Mouse (Mus musculus) megakaryocyte progenitor cell, adult 5-6 weeks (primary cell): ENCODE data around the gene Top2a. TPM values are rescaled to one million over a fixed set of nuclear protein-coding genes. Genes with fewer than 3 reads are reported as not detected.

ENCODE experiments used
- ATAC-seq: replicated peaks from 2 replicates; pipeline ENCODE4 v1.8.0; 2016; ENCODE audit warnings: mild to moderate bottlenecking, moderate TSS enrichment, inconsistent platforms; ENCODE audit not compliant: poor library complexity
- total RNA-seq, 2 experiments: library from RNA; stranded (forward) in 1 of 2; stranded (reverse) in 1 of 2; fragments of 157-497, 149-512 nt in 1 of 2; fragments of 200-1000 nt in 1 of 2; gene quantifications; 2 replicates each; pipeline versions ENCODE4 v1.2.3 to v1.2.4; 2015 to 2017

The Top2a gene
- total RNA-seq (2015) (284 and 285 TPM in 2 replicates), total RNA-seq (2017) (584 and 646 TPM in 2 replicates)

- ATAC-seq: peak; percentile 92
Measured at GRCm38 (mm10) chr11:99023500-99024467, at the start of gene Top2a. Top2a (minus strand) TSS chr11:99024189.

- ATAC-seq: peak; percentile 57
Measured at GRCm38 (mm10) chr11:99073781-99074180, 49.8 kb upstream of the Top2a start.

- no peak for ATAC-seq
Measured at GRCm38 (mm10) chr11:99071866-99072265, 47.9 kb upstream of the Top2a start.

GRCm38 (mm10) chr11:99068455-99068854 is 44.5 kb upstream of the Top2a start:
- ATAC-seq: peak; percentile 45

GRCm38 (mm10) chr11:99067591-99067990 is 43.6 kb upstream of the Top2a start:
- no peak for ATAC-seq

GRCm38 (mm10) chr11:99065979-99066378 is 42.0 kb upstream of the Top2a start:
- peak; percentile 95 for ATAC-seq

- ATAC-seq: 0 out of 2 replicates have a peak, but pooled peaks have one; percentile 8
Measured at GRCm38 (mm10) chr11:99065353-99065752, 41.4 kb upstream of the Top2a start.

GRCm38 (mm10) chr11:99063406-99064131 is 39.6 kb upstream of the Top2a start:
- ATAC-seq: no peak

- no peak for ATAC-seq
Measured at GRCm38 (mm10) chr11:99062661-99063060, 38.7 kb upstream of the Top2a start.

- ATAC-seq: no peak
Measured at GRCm38 (mm10) chr11:99060435-99060834, 36.4 kb upstream of the Top2a start.

- ATAC-seq: no peak
Measured at GRCm38 (mm10) chr11:99055571-99056452, 31.8 kb upstream of the Top2a start.

- ATAC-seq: no peak
Measured at GRCm38 (mm10) chr11:99055143-99055542, 31.2 kb upstream of the Top2a start.

GRCm38 (mm10) chr11:99047643-99048042 is 23.7 kb upstream of the Top2a start:
- ATAC-seq: no peak

GRCm38 (mm10) chr11:99047120-99047519 is 23.1 kb upstream of the Top2a start:
- no peak for ATAC-seq

GRCm38 (mm10) chr11:99045159-99045889 is 21.3 kb upstream of the Top2a start:
- no peak for ATAC-seq

- ATAC-seq: no peak
Measured at GRCm38 (mm10) chr11:99044306-99044705, 20.3 kb upstream of the Top2a start.

GRCm38 (mm10) chr11:99043632-99044031 is 19.6 kb upstream of the Top2a start:
- ATAC-seq: no peak

GRCm38 (mm10) chr11:99042834-99043431 is 18.9 kb upstream of the Top2a start:
- ATAC-seq: peak; percentile 45
